Comparison of ENCODE assay signal across 9 mouse cellular contexts in genomic region chr5:82966180-82966579, GRCm38 (mm10).
DNase-seq lines count a peak whose midpoint lies in the region; ATAC-seq lines count a peak whose summit lies in the region.
"Had no signal": no experiment of that assay in that cellular context is flagged by ENCODE, and none has a peak within 500 bp of the region (broad histone marks: within the 10 kb centered on the region; RNA-seq: fewer than 3 reads in every experiment).

No protein-coding gene starts in this region.

- no peaks in the 10 kb centered on the region for H3K27me3 ChIP-seq in hindbrain, embryonic 16.5 days (replicated peaks; ENCODE audit: control insufficient read depth, insufficient read depth, low read length)
- no peaks in the 10 kb centered on the region for H3K27me3 ChIP-seq in limb, embryonic 10.5 days (ENCODE audit: low read depth, poor library complexity, severe bottlenecking)
- H3K27me3 ChIP-seq: limb, embryonic 13.5 days had no signal

- H3K4me1 ChIP-seq in hindbrain, embryonic 16.5 days (ENCODE audit: control insufficient read depth, insufficient read depth, low read depth, low read length): no peaks in the 10 kb centered on the region; the same call in 1 of the 2 replicates
- no peaks in the 10 kb centered on the region for H3K4me1 ChIP-seq in limb, embryonic 10.5 days
- H3K4me1 ChIP-seq: limb, embryonic 13.5 days had no signal

- H3K27ac ChIP-seq in hindbrain, embryonic 16.5 days (ENCODE audit: low read depth, low read length): no peak overlapping the region
- no peak overlapping the region for H3K27ac ChIP-seq in limb, embryonic 10.5 days
- H3K27ac ChIP-seq: limb, embryonic 13.5 days had no signal

- H3K36me3 ChIP-seq in hindbrain, embryonic 16.5 days (ENCODE audit: control insufficient read depth, insufficient read depth, low read length): no peaks in the 10 kb centered on the region
- no peaks in the 10 kb centered on the region for H3K36me3 ChIP-seq in limb, embryonic 10.5 days
- H3K36me3 ChIP-seq: limb, embryonic 13.5 days had no signal

- WGBS in hindbrain, embryonic 16.5 days: 30% methylated on average over 5 of the region's 5 CpGs
- WGBS in limb, embryonic 10.5 days: 86% methylated on average over 5 of the region's 5 CpGs

- peak; percentile 97 for ATAC-seq in hindbrain, embryonic 16.5 days

- no peak overlapping the region for H3K9ac ChIP-seq in hindbrain, embryonic 16.5 days (ENCODE audit: low read depth, low read length)
- H3K9ac ChIP-seq: limb, embryonic 13.5 days had no signal

- no peak overlapping the region for H3K4me2 ChIP-seq in hindbrain, embryonic 16.5 days (ENCODE audit: low read length)
- H3K4me2 ChIP-seq: limb, embryonic 13.5 days had no signal

- no peak overlapping the region for H3K4me3 ChIP-seq in hindbrain, embryonic 16.5 days (ENCODE audit: low read length)
- H3K4me3 ChIP-seq in limb, embryonic 10.5 days: no peak overlapping the region
- H3K4me3 ChIP-seq: limb, embryonic 13.5 days had no signal

- DNase-seq in urinary bladder, postnatal 14 days (ENCODE audit: low spot score): peak; percentile 22
- DNase-seq in urinary bladder, adult 18-20 months (ENCODE audit: low spot score in 2 of 2): no peak
- peak; percentile 2 for DNase-seq in embryo, embryonic 9.5 days (ENCODE audit: extremely low spot score)
- peak; percentile 63 for DNase-seq in lung, postnatal 36 days
- no peak for DNase-seq in MN1 (ENCODE audit: low spot score)
- DNase-seq in ovary, postnatal 36 days (ENCODE audit: low spot score): no peak
- DNase-seq in limb, embryonic 10.5 days (ENCODE audit: low spot score): no peak

- H3K9me3 ChIP-seq in hindbrain, embryonic 16.5 days (ENCODE audit: control insufficient read depth, low read length): no peaks in the 10 kb centered on the region
- no peaks in the 10 kb centered on the region for H3K9me3 ChIP-seq in limb, embryonic 10.5 days (replicated peaks)
- H3K9me3 ChIP-seq: limb, embryonic 13.5 days had no signal

Comparison
In these comparisons a context has a peak if more than half of its experiments do, and no peak if none do; other contexts are left out.
1. DNase-seq: peak in urinary bladder, postnatal 14 days (single experiment), embryo, embryonic 9.5 days (single experiment) and lung, postnatal 36 days (single experiment); none in urinary bladder, adult 18-20 months (0 of 2), MN1 (single experiment), ovary, postnatal 36 days (single experiment) and limb, embryonic 10.5 days (single experiment).